Mouse (Mus musculus) liver, adult 10 weeks (tissue): ENCODE results near the gene Phlda3. TPM values are rescaled to one million over a fixed set of nuclear protein-coding genes. Genes with fewer than 3 reads are reported as not detected.

ENCODE experiments used
- polyA plus RNA-seq: library from polyadenylated mRNA; stranded (reverse); fragments of 350-450 nt; fragmentation: Illumina TruSeq; extraction: RNeasy Lipid Tissue Mini Kit (QIAGEN cat#74804); gene quantifications from one replicate; pipeline ENCODE4 v1.2.3, GENCODE M21; 2014; ENCODE audit warnings: low read depth, low replicate concordance

Gene Phlda3
- polyA plus RNA-seq, result not detected

DNA sequence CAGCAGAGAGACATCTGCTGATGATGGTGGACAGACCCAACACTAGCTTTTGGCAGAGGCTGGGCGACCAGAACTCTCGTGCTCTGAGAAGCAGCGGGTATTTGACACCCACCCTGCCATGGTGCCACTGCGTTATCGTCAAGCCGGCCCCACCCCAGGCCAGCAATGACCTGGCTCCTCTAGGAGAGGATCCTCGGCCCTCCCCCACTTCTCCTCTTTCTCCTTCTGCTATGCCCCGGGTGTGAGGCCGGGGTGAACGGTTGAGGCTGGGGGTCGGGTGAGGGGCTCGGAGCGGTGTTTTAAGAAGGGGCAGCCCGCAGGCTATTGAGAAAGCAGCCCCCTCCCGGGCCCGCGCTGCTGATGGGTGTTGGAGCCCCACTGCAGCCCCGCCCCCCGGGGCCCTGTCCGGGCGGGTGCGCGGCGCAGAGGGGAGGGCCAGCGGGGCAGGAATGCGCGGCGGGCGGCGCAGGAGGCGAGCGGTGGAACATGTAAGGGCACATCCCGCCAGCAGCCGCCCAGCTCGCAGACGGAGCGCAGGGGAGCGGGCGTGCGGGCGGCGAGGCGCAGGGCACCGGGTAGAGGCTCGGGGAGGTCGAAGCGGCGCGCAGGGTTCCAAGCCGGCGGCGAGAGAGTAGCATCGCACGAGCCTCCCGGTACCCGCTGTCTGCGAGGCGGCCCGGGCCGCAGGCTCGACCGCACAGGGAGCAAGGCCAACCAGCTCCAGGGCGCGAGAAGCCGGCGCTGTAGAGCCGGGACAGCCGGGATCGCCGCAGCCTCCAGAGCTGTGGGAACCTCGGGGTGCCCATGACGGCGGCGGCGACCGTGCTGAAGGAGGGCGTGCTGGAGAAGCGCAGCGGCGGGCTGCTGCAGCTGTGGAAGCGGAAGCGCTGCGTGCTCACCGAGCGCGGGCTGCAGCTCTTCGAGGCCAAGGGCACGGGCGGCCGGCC lies at the start of gene Phlda3:
TSS of gene Phlda3 (plus strand) at position 475 of the 947 bp plus-strand sequence.

DNA sequence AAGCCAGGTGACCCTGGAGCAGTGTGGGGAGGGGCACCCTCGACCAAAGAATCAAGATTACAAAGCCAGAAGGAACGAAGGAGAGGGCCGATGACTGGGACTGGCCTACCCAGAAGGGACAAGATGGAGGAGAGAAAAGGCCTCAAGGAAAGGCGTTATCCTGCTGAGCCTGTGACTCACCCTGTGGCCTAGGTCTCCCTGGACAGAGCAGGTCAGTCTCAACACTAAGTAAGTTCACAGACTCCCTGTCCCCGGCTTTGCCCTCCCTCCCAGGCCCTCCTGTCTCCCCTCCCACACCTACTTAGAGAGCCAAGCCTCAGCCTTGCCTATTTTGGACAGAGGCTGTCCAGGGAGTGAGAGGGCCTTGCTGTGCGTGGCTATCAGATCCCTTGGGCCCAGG lies 45.9 kb upstream of the Phlda3 start, which contains the start of gene Csrp1:
TSS of gene Csrp1 (plus strand) at position 79 of the 400 bp plus-strand sequence.

DNA sequence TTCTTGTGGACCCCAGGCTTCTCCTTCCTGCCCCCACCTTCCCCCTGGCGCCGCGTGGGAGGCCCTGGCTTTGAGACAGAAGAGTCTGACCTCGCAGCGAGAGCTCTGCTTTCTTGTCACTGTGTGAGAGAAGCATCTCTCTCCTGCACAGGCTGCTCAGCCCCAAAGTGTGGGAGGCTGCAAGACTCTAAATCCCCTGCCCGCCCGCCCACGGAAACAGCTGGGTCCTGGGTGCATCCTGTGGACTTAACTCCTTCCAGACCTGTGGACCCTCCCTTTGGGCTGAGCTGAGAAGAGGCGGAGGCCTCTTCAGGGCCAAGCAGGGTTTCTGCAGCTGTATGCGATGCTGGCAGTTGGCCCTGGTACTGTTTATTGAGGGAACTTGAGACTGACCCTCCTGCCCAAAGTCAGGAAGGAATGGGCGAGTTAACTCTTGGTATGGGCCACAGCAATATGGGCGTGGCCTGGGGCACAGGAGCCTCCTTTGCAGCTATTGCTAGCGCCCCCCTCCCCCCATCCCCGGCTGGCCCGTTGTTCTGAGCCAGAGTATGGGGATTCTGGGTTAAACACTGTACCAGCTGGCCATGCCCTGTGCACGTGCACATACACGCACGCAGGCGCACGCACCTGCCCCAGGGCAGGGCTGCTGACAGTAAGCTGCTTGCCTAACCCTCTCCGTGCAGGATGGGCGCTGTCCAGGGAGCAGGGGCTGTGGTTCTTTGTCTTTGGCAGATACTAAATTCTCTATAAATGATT lies 13.0 kb downstream of the Phlda3 start, which contains the start of gene Tnni1:
TSS of gene Tnni1 (plus strand) at position 655 of the 756 bp plus-strand sequence.

DNA sequence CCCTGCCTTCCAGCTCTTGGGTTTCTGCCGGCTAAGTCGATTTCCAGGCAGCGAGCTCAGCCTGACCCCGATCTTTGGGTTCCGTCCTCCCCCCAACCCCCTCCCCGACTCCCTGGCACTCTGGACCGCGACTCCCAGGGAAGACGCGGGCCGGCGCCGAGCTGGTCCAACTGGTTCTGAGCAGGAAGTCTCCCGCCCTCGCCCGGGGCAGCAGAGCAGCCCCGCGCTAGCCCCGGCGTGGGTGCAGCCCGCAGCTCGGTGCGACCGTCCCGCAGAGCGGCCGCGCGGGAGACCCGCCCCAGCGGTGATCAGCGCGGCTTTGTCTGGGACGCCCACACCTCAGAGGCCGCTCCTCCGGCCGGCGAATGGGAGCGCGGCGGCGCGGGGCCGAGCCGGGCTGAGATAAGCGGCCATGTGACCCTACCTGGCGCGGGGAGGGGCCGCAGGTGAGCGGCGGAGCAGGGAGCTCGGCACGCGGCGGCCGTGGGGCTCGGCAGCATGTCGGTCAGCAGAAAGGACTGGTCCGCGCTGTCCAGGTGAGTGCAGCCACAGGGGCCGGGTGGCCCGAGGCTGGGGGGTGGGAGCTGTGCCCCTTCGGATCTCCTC lies 52.7 kb downstream of the Phlda3 start, which contains the start of gene Lad1:
TSS of gene Lad1 (plus strand) at position 118 of the 606 bp plus-strand sequence.

Other genes with a start within 250 kb of the Phlda3 start
- gene Nav1, start 158.8 kb upstream of the Phlda3 start, polyA plus RNA-seq, result 1.2 TPM
- gene Csrp1, start 46.1 kb upstream of the Phlda3 start, polyA plus RNA-seq, result 4.2 TPM
- not detected for gene Tnni1, start 13.3 kb downstream of the Phlda3 start, polyA plus RNA-seq
- gene Lad1, start 52.5 kb downstream of the Phlda3 start, polyA plus RNA-seq, result 0.29 TPM
- gene Tnnt2, start 70.2 kb downstream of the Phlda3 start, polyA plus RNA-seq, result not detected
- not detected for gene Pkp1, start 153.1 kb downstream of the Phlda3 start, polyA plus RNA-seq
- gene Igfn1, start 240.2 kb downstream of the Phlda3 start, polyA plus RNA-seq, result not detected
- 2.5 TPM for gene Tmem9, start 242.0 kb downstream of the Phlda3 start, polyA plus RNA-seq